Mouse (Mus musculus) embryonic facial prominence, embryonic 11.5 days (tissue): ENCODE measurements around the gene Pick1. TPM values are rescaled to one million over a fixed set of nuclear protein-coding genes. Genes with fewer than 3 reads are reported as not detected.
A peak's percentile ranks its signal among the peaks of the same experiment; 100 is the strongest.

Experiments
- ATAC-seq: fragments of 200-750 bp; cut with Nextera tagmentation; replicated peaks from 2 replicates; pipeline ENCODE4 v1.8.0; 2017; ENCODE audit warnings: low read depth; ENCODE audit not compliant: insufficient number of reproducible peaks, low FRiP score, low TSS enrichment
- DNase-seq: peaks from one replicate; pipeline ENCODE4 v3.0.0-alpha.2; 2015; ENCODE audit warnings: low spot score
- H3K27ac ChIP-seq: fragments of 300-500 bp; sonication (generic); replicated peaks from 2 replicates; pipeline ENCODE4 v1.5.1; 2014; ENCODE audit warnings: mild to moderate bottlenecking, low read depth, low read length, control low read depth
- H3K27me3 ChIP-seq: fragments of 300-500 bp; sonication (generic); 2 replicates; pipeline ENCODE4 v1.6.1; 2014; ENCODE audit warnings: mild to moderate bottlenecking, low read length, moderate library complexity, mixed read lengths; ENCODE audit not compliant: control insufficient read depth, insufficient read depth
- H3K36me3 ChIP-seq: fragments of 300-500 bp; sonication (generic); replicated peaks from 2 replicates; pipeline ENCODE4 v1.6.1; 2014; ENCODE audit warnings: low read depth, mild to moderate bottlenecking, low read length, moderate library complexity, mixed read lengths; ENCODE audit not compliant: control insufficient read depth, insufficient read depth
- H3K4me1 ChIP-seq: fragments of 300-500 bp; sonication (generic); 2 replicates; pipeline ENCODE4 v1.6.1; 2014; ENCODE audit warnings: low read length, mixed read lengths; ENCODE audit not compliant: control insufficient read depth, insufficient read depth
- H3K4me2 ChIP-seq: fragments of 300-500 bp; sonication (generic); 2 replicates; pipeline ENCODE4 v1.6.1; 2014; ENCODE audit warnings: low read depth, mild to moderate bottlenecking, control low read depth, low read length, moderate library complexity
- H3K4me3 ChIP-seq: fragments of 300-500 bp; sonication (generic); 2 replicates; pipeline ENCODE4 v1.5.1; 2014; ENCODE audit warnings: low read depth, low read length, control low read depth
- H3K9ac ChIP-seq: fragments of 300-500 bp; sonication (generic); replicated peaks from 2 replicates; pipeline ENCODE4 v1.6.1; 2014; ENCODE audit warnings: mild to moderate bottlenecking, control low read depth, low read length
- H3K9me3 ChIP-seq: fragments of 300-500 bp; sonication (generic); replicated peaks from 2 replicates; pipeline ENCODE4 v1.6.1; 2016; ENCODE audit warnings: mild to moderate bottlenecking, low read length, inconsistent platforms, mixed read lengths; ENCODE audit not compliant: control insufficient read depth
- WGBS: fragments of 180-500 bp; shearing (Covaris S2); extraction: QIAGEN DNeasy Blood & Tissue Kit; methylation state at CpG from one replicate; pipeline ENCODE4 v1.1.7; 2014; 5-methylcytosine and 5-hydroxymethylcytosine counted together
- polyA plus RNA-seq: library from polyadenylated mRNA; unstranded; fragments of >200 nt; fragmentation: Nextera tagmentation; extraction: Ambion mirVana; gene quantifications from 2 replicates; pipeline ENCODE4 v1.2.1, GENCODE M21; 2014

Pick1 gene
- polyA plus RNA-seq: 17.2 and 18.0 TPM in 2 replicates

- H3K9me3 ChIP-seq: no peaks in the 10 kb centered on the region
- DNase-seq (peak; percentile 94), ATAC-seq (peak; percentile 77)
- H3K4me3 ChIP-seq: peak within 1 kb of the TSS; percentile 75
- H3K4me1 ChIP-seq: no peaks in the 10 kb centered on the region
- no peaks in the 10 kb centered on the region for H3K36me3 ChIP-seq
- no peaks in the 10 kb centered on the region for H3K27me3 ChIP-seq
- peak within 1 kb of the TSS; percentile 97 for H3K4me2 ChIP-seq
- H3K9ac ChIP-seq: peak within 1 kb of the TSS; percentile 71
- peak within 1 kb of the TSS; percentile 90 for H3K27ac ChIP-seq
- WGBS: 2% methylated on average over 51 of the region's 51 CpGs
These were observed at the start of gene Pick1, which contains the start of gene Gm49486 for GRCm38 (mm10) chr15:79229058-79229821. TSS of gene Pick1 (plus strand) at chr15:79229173. TSS of gene Gm49486 (plus strand) at chr15:79229391.

GRCm38 (mm10) chr15:79185213-79185612 is 43.8 kb upstream of the Pick1 start:
- no peak for DNase-seq
- H3K27me3 ChIP-seq: no peaks in the 10 kb centered on the region
- H3K4me1 ChIP-seq: no peaks in the 10 kb centered on the region
- no peak overlapping the region for H3K27ac ChIP-seq
- H3K36me3 ChIP-seq: no peaks in the 10 kb centered on the region
- ATAC-seq: no peak
- H3K9me3 ChIP-seq: no peaks in the 10 kb centered on the region
- WGBS: 85% methylated on average over 10 of the region's 10 CpGs
- no peak overlapping the region for H3K4me3 ChIP-seq
- no peak overlapping the region for H3K4me2 ChIP-seq
- no peak overlapping the region for H3K9ac ChIP-seq

- ATAC-seq (no peak), DNase-seq (no peak)
- Histone ChIP-seq H3K27ac (no peak overlapping the region), H3K9me3 (no peaks in the 10 kb centered on the region), H3K4me2 (no peak overlapping the region), H3K27me3 (no peaks in the 10 kb centered on the region), H3K36me3 (no peaks in the 10 kb centered on the region), H3K4me1 (no peaks in the 10 kb centered on the region), H3K9ac (no peak overlapping the region), H3K4me3 (no peak overlapping the region)
- 92% methylated on average over 8 of the region's 8 CpGs for WGBS
These were observed 41.2 kb upstream of the Pick1 start for GRCm38 (mm10) chr15:79187819-79188218.

GRCm38 (mm10) chr15:79191426-79191825 is 37.5 kb upstream of the Pick1 start:
- Histone ChIP-seq H3K36me3 (no peaks in the 10 kb centered on the region), H3K4me1 (peaks cover 3% of the 10 kb centered on the region), H3K9me3 (no peaks in the 10 kb centered on the region), H3K9ac (no peak overlapping the region), H3K27ac (no peak overlapping the region), H3K4me2 (no peak overlapping the region), H3K27me3 (no peaks in the 10 kb centered on the region), H3K4me3 (no peak overlapping the region)
- DNase-seq (no peak), ATAC-seq (no peak)
- WGBS: 97% methylated on average over 2 of the region's 2 CpGs

- H3K9me3 ChIP-seq: no peaks in the 10 kb centered on the region
- H3K27ac ChIP-seq: no peak overlapping the region
- H3K4me2 ChIP-seq: no peak overlapping the region
- peaks cover 3% of the 10 kb centered on the region for H3K4me1 ChIP-seq
- no peaks in the 10 kb centered on the region for H3K27me3 ChIP-seq
- DNase-seq (no peak), ATAC-seq (no peak)
- WGBS: 80% methylated on average over 6 of the region's 6 CpGs
- no peak overlapping the region for H3K4me3 ChIP-seq
- no peak overlapping the region; the same call in 1 of the 2 replicates for H3K9ac ChIP-seq
- no peaks in the 10 kb centered on the region for H3K36me3 ChIP-seq
These were observed 36.5 kb upstream of the Pick1 start for GRCm38 (mm10) chr15:79192450-79192849.

- Histone ChIP-seq H3K4me3 (no peak overlapping the region), H3K4me1 (peaks cover 3% of the 10 kb centered on the region), H3K36me3 (no peaks in the 10 kb centered on the region), H3K27me3 (no peaks in the 10 kb centered on the region), H3K27ac (peak overlapping the region; percentile 67), H3K9ac (peak overlapping the region; percentile 57), H3K4me2 (no peak overlapping the region; the same call in 1 of the 2 replicates), H3K9me3 (no peaks in the 10 kb centered on the region)
- peak; percentile 61 for ATAC-seq
- 20% methylated on average over 27 of the region's 27 CpGs for WGBS
- peak; percentile 54 for DNase-seq
These were observed 35.8 kb upstream of the Pick1 start for GRCm38 (mm10) chr15:79192885-79193845.

GRCm38 (mm10) chr15:79194048-79194447 is 34.9 kb upstream of the Pick1 start:
- DNase-seq (no peak), ATAC-seq (no peak)
- H3K27ac ChIP-seq: peak overlapping the region; percentile 67
- H3K27me3 ChIP-seq: no peaks in the 10 kb centered on the region
- no peak overlapping the region for H3K4me2 ChIP-seq
- H3K9ac ChIP-seq: no peak overlapping the region
- no peaks in the 10 kb centered on the region for H3K36me3 ChIP-seq
- 77% methylated on average over 9 of the region's 9 CpGs for WGBS
- H3K9me3 ChIP-seq: no peaks in the 10 kb centered on the region
- peaks cover 3% of the 10 kb centered on the region for H3K4me1 ChIP-seq
- no peak overlapping the region for H3K4me3 ChIP-seq
